Mouse (Mus musculus) bone marrow macrophage, adult 2 months (primary cell): Measurements from ENCODE around the gene AI481877.

Experiments used
- CTCF ChIP-seq: IDR thresholded peaks from 2 replicates; pipeline ENCODE4 v1.5.1; 2012; ENCODE audit warnings: low read depth, mild to moderate bottlenecking, low read length, moderate library complexity
- POLR2A ChIP-seq: IDR thresholded peaks from 2 replicates; pipeline ENCODE4 v1.6.1; 2012; ENCODE audit warnings: mild to moderate bottlenecking, low read depth, low read length, borderline replicate concordance

DNA sequence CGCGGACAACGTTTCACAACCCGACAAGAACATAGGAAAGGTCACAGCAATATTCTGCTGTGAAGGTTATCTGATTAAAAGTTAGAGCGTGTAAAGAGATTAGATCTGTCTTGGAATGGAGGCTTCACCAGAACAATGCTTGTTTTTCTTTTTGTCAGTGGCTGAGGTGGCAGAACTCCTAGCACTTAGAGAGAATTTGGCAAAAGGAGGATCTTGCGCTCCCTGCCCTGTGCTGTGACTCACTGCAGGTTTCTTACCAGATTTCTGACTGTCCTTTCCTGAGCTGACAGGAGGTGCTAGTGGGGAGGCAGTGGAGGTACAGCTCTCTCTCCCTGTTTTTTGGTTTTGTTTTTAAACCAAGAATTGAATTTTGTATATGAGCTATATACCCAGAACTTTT, 131.8 kb downstream of the AI481877 start:
- no peak for TF ChIP-seq POLR2A
- TF ChIP-seq CTCF, result no peak
